Mouse (Mus musculus) adrenal gland, postnatal 25 days (tissue): ENCODE results near the gene 1700092M07Rik. TPM values are rescaled to one million over a fixed set of nuclear protein-coding genes. Genes with fewer than 3 reads are reported as not detected.
"Not testable (repeated sequence)": the region's sequence is repeated elsewhere in the genome, so short reads cannot be mapped to it uniquely, and the experiment has no call there.

Experiments used
- DNase-seq: peaks from one replicate; pipeline ENCODE4 v3.0.0; 2021; ENCODE audit warnings: mixed read lengths
- total RNA-seq: library from RNA; stranded (reverse); gene quantifications from 2 replicates; pipeline ENCODE4 v1.2.3, GENCODE M21; 2021

1700092M07Rik gene
- total RNA-seq, 1 experiment from 2014 or later, result 2.6 TPM

DNA sequence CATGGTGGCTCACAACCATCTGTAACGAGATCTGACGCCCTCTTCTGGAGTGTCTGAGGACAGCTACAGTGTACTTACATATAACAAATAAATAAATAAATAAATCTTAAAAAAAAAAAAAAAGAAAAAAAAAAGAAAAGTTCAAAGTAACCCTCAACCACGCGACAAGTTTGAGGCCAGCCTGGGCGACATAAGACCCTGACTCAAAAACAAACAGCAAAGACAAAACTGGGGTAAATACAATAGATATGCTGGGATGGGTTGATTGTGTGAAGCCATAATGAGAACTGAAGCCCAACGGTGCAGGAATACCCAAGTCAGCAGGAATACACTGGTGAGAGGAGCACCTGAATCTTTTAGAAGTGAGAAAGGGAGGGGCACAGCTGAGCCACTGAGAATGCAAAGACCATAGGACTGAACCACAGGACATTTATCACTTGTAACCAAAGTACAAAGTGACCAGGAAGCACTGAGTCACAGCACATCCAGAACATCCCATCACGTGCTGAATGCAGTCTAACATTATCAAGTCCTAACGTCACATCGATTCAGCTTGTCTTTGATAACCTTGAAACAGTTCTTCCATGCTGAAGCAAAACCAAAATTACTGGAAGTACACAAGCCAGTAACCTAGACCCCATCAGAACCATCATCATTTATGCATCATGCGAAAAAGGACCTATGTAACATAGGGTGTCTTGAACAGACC lies 23.6 kb upstream of the 1700092M07Rik start:
- no peak for DNase-seq

- peak; percentile 58 for DNase-seq
These were observed 22.2 kb upstream of the 1700092M07Rik start for GRCm38 (mm10) chr19:8718357-8718756.

DNA sequence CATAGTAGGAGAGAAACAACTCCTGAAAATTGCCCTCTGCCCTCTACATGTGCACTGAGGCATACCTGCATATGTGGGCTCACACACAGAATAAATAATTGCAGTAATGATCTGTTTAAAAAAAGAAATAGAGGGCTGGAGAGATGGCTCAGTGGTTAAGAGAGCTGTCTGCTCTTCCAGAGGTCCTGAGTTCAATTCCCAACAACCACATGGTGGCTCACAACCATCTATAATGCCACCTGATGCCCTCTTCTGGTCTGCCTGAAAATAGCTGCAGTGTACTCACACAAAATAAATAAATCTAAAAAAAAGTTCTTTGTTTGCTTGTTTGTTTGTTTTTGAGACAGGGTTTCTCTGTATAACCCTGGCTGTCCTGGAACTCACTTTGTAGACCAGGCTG lies 21.5 kb upstream of the 1700092M07Rik start:
- not testable (repeated sequence) for DNase-seq

- DNase-seq, result no peak
These were observed 19.1 kb upstream of the 1700092M07Rik start for GRCm38 (mm10) chr19:8721378-8721777.

DNA sequence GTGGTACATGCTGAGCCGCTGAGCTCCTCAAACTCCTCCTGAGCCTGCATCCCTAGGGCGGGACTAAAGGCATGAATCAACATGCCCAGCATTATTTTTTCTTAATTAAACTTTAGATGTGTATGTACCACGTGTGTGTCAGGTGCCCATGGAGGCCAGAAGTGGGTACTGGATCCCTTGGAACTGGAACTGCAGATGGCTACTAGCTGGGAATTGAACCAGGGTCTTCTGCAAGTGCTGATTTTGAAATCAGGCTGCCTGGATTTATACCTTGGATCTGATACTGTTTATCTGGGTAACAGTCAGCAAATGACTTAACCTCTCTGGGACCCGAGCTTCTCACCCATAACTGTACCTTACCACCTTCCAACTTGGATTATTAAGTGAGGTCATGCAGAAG lies 18.5 kb upstream of the 1700092M07Rik start:
- no peak for DNase-seq

DNA sequence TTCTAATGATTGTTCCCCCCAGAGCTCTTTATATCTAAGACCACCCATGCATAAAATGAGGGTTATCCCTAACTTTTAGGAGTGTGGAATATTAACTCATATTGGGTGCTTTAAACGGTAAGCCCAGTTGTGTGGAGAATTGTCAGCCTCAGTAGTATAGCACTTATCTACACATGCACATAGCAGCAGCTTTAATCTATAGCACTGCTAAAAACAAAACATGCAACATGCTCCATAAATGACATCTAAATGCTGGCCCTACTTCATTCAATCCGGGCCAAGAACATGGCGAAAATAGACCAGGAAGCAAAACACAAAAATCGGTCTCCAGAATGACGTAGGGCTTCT lies 18.0 kb upstream of the 1700092M07Rik start:
- DNase-seq, result no peak

DNA sequence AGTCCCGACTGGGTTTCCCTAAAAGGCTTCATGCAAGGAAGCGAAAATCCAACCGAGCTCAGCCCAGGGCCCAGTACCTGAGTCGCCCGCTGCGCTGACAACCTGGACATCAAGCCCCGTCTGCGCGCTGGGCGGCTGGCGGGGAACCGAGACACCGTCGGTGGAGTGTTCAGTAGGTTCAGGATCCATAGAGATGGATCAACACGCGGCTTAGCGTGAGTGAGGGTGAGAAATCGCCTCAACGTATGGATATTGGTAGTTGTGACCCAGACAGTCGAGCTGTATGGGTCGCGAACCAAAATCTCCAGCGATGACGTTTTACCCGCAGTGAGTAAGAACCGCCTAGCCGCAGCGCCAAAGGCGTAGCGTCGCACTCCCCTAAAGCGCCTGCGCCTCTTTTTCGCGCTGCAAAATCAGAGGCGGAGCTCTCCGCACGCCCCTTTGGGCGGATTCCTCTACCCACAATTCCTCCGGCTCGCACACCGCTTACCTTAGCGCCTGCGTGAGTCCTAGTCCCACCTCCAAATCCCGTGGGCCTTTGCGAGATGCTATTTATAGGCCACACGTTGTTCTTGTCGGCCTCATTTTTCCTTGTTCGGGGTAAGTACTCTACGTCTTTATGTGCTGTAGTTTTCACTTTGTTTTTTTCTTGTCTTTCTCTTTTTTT lies 17.5 kb upstream of the 1700092M07Rik start, which contains the start of gene Slc3a2:
Gene Slc3a2 (minus strand): TSS at position 463 of the 667 bp plus-strand sequence.
- DNase-seq, result peak; percentile 92

DNA sequence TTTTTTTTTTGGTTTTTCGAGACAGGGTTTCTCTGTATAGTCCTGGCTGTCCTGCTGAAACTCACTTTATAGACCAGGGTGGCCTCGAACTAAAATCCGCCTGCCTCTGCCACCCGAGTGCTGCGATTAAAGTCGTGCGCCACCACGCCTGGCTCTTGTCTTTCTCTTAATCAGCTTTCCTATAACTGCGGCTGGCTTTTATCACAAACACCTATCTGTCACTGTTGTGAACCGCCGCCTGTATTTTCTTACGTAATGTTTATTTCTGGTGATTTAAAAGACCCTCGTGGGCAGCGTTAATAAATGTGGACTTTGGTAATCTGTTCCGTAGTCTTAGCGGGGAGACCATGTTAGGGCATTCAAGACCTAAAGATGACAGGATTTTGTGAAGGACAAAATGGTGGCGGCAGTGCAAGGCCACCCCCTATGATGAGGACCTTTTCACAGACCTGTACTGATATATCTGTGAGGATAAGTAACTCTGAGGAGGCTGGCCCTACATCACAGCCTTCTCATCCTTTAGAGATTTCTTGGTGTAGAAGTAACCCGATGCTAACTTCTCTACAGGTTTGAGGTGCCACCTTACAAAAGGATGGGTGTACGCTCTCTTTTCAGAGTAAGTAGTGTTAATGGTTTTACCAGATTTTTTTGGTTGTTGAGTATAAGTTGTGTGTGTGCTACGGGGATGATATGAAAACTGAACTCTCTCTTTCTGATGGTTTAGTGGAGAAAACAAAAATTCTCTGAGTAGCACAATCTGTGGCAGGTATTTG lies 16.8 kb upstream of the 1700092M07Rik start:
- DNase-seq, result no peak

DNA sequence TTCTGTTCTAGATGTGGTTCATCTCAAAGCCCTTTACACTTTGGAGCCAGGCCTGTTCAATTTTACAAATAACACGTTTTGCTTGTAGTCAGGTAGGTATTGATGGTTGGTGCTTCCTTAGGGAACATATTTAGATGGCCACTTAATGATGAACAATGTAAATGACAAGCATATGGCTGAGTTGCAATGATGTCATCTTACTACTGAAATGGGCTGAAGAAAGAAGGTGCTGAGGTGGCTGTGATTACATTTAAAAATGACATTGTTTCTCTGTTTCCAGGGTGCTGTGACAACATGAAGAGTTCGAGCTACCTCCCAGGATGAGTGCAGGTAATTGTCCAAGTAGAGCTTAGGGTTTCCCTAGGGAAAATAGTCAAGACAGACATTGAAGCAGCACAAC lies 16.1 kb upstream of the 1700092M07Rik start:
- DNase-seq, result no peak

DNA sequence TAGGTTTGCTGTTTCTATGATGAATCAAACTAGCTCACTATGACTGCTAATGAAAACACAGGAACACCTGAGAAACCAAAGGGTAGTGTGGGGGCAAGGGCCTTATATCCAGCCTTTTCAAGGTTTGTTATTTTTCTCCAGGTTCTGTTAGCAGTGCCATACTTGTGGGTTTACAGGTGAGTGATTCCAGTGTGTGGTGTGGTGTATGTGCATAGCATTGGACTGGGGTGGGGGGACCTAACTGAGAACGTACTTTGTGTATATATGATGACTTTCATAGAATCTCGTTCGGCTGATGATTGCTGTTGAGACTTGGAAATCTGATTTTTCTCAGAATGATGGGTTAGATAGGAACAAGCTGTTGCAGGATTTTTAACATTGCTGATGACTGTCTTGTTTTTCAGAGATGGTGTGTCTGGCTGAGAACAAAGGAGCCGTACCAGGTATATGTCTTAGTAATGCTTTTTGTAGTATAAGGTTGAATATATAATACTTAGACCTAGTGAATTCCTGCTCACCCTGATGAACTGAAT lies 15.4 kb upstream of the 1700092M07Rik start:
- DNase-seq, result no peak

DNA sequence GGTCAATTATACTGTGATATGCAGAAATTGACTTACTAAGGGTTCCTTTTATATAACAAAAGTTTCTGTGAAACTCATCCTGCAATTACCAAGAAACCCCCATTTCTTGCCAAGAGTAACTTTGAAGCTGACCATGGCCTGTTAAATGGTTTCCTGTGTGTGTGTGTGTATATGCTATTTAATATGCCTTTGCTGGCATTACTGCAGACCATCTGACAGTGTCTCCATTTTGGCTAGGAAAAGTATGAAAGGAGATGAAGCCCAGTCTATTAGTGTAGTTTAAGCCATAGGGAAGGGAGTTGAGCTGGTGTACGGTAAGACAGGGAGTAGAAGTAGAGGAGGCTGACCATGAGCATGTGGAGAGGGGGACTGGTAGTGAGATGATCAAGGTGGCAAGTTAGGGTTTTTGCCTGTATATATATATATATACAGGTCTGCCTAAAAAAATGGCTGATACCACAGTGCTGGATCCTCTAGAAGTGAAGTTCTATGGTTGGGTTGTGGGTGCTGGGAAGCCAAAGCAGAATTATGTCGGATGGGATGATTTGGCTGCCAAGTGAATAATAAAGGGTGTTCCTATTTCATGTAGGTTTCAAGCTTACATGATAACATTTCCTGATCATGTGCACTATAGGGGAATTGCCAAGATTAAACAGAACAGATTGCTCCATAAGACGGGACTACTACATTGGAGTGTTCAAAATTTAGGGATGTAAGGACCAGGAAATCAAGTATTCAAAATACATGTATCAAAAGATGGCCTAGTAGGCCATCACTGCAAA lies 13.7 kb upstream of the 1700092M07Rik start:
- DNase-seq, result no peak

- DNase-seq, result no peak
These were observed 12.9 kb upstream of the 1700092M07Rik start for GRCm38 (mm10) chr19:8727495-8728114.

- not testable (repeated sequence) for DNase-seq
These were observed 12.0 kb upstream of the 1700092M07Rik start for GRCm38 (mm10) chr19:8728335-8729099.

- no peak for DNase-seq
These were observed 6.2 kb upstream of the 1700092M07Rik start for GRCm38 (mm10) chr19:8734334-8734733.

- DNase-seq, result peak; percentile 90
These were observed 4.9 kb upstream of the 1700092M07Rik start, which contains the start of gene Wdr74 for GRCm38 (mm10) chr19:8735389-8736159. Gene Wdr74 (plus strand): TSS chr19:8735827.

DNA sequence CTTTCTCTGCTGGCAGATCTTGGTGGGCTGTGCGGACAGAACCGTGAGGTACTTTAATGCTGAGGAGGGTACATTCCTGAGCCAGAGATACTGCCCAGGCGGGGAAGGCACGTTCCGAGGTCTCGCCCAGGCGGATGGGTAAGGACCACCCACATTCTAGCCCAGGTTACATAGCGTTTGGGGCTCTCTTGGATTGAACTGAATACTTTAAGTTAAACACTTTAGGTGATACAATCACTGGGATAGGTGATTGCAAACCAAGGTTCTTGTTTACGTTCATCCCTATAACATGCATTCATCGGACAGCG lies 4.4 kb upstream of the 1700092M07Rik start:
- DNase-seq, result no peak

GRCm38 (mm10) chr19:8738911-8739310 lies 1.6 kb upstream of the 1700092M07Rik start:
- no peak for DNase-seq

GRCm38 (mm10) chr19:8739646-8740045 lies 872 bp upstream of the 1700092M07Rik start:
- DNase-seq, result no peak

DNA sequence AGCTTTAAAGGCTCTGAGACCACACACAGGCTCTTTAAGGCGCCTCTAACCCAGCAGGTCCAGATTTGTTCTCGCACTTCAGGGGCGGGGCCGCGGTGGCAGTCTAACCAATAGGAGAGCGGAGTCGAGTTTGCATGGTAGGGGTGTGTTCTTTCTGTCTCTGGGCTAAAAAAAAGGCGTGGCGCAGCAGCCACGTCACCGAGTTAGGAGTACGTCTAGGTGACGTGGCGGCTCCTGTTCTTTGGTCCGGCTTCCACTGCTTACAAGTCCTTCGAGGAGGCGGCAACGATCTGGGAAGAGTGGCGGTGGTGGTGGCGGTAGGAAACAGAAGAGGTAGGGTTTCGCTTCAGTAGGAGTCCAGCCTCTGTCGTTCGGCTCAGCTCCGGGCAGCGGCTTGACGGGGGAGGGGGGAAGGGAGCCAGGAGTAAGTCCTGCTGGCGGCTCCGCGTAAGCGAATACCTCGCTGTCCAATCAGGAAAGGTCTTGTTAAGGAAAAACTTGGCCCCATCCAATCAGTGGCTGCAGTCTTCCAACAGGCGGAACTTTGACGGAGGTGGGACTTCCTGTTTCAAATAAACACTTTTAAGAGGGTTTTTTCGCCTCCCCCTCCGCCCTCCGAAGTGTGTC lies 838 bp downstream of the 1700092M07Rik start, which contains the start of gene Stx5a:
Gene Stx5a (plus strand): TSS at position 171 of the 627 bp plus-strand sequence.
- DNase-seq, result peak; percentile 94
